Mouse (Mus musculus): ENCODE results near the gene Slc35c2. TPM values are rescaled to one million over a fixed set of nuclear protein-coding genes. Genes with fewer than 3 reads are reported as not detected.

Slc35c2 gene
- polyA plus RNA-seq, 1 experiment from 2014 or later: 72.8 TPM

Other genes starting within 250 kb of the Slc35c2 start
- 6.4 and 8.1 TPM in 2 replicates for gene Cd40, start 232.2 kb downstream of the Slc35c2 start, polyA plus RNA-seq (2016; fragmentation: Nextera tagmentation; extraction: Ambion mirVana)
- not detected in 2 replicates for gene 1700025C18Rik, start 197.1 kb downstream of the Slc35c2 start, polyA plus RNA-seq (2016; fragmentation: Nextera tagmentation; extraction: Ambion mirVana)
- gene Cdh22, start 53.0 kb downstream of the Slc35c2 start, polyA plus RNA-seq (2016; fragmentation: Nextera tagmentation; extraction: Ambion mirVana): 3.9 and 7.1 TPM in 2 replicates
- 81.7 and 90.0 TPM in 2 replicates for gene Elmo2, start 38.6 kb upstream of the Slc35c2 start, polyA plus RNA-seq (2016; fragmentation: Nextera tagmentation; extraction: Ambion mirVana)
- 6.0 and 7.2 TPM in 2 replicates for gene Zfp663, start 80.9 kb upstream of the Slc35c2 start, polyA plus RNA-seq (2016; fragmentation: Nextera tagmentation; extraction: Ambion mirVana)
- 19.9 and 23.1 TPM in 2 replicates for gene Zfp334, start 100.4 kb upstream of the Slc35c2 start, polyA plus RNA-seq (2016; fragmentation: Nextera tagmentation; extraction: Ambion mirVana)
- gene Ocstamp, start 112.5 kb upstream of the Slc35c2 start, polyA plus RNA-seq (2016; fragmentation: Nextera tagmentation; extraction: Ambion mirVana): 0.06 and 0.07 TPM in 2 replicates
- 0.48 and 1.3 TPM in 2 replicates for gene Slc13a3, start 185.4 kb upstream of the Slc35c2 start, polyA plus RNA-seq (2016; fragmentation: Nextera tagmentation; extraction: Ambion mirVana)
- gene Trp53rka, start 205.5 kb upstream of the Slc35c2 start, polyA plus RNA-seq (2016; fragmentation: Nextera tagmentation; extraction: Ambion mirVana): 53.2 and 56.9 TPM in 2 replicates
- gene Slc2a10, start 215.9 kb upstream of the Slc35c2 start, polyA plus RNA-seq (2016; fragmentation: Nextera tagmentation; extraction: Ambion mirVana): 4.0 and 4.4 TPM in 2 replicates